Mouse (Mus musculus): Measurements from ENCODE around the gene Gm33815.
"Not testable (repeated sequence)": the region's sequence is repeated elsewhere in the genome, so short reads cannot be mapped to it uniquely, and the experiment has no call there.

Gene Gm33815

DNA sequence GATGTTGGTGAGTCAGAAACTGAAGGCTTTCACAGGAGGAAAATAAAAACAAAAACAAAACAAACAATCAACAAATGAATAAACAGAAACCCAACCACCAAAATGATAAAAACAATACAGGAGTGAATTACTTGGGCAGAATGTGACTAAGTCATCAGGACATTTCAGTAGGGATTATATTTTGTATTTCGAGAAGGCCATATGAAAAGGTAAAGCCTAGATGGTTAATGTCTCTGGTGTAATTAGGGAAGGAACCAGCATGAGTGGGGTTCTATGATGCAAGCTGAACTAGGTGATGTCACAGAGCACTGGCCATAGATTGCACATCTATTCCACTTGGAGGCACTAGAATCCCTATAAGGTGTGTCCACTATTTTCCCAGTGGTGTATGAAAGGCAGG lies at the start of gene Gm33815:
TSS of gene Gm33815 (plus strand) at position 301 of the 400 bp plus-strand sequence.
- not testable (repeated sequence) for DNase-seq

Data from thymus, postnatal 36 days (tissue).